Mouse (Mus musculus): ENCODE data around the gene Coch. TPM values are rescaled to one million over a fixed set of nuclear protein-coding genes. Genes with fewer than 3 reads are reported as not detected.

Gene Coch
- polyA plus RNA-seq, 1 experiment from 2014 or later: 11.9 TPM

Other genes with a start within 250 kb of the Coch start
- 38.4 and 42.3 TPM in 2 replicates for gene G2e3, start 245.3 kb upstream of the Coch start, polyA plus RNA-seq (2016; fragmentation: Nextera tagmentation; extraction: Ambion mirVana)
- 75.1 and 80.7 TPM in 2 replicates for gene Scfd1, start 215.8 kb upstream of the Coch start, polyA plus RNA-seq (2016; fragmentation: Nextera tagmentation; extraction: Ambion mirVana)
- 49.2 and 50.1 TPM in 2 replicates for gene Ap4s1, start 97.7 kb downstream of the Coch start, polyA plus RNA-seq (2016; fragmentation: Nextera tagmentation; extraction: Ambion mirVana)
- 57.8 and 63.1 TPM in 2 replicates for gene Strn3, start 98.6 kb downstream of the Coch start, polyA plus RNA-seq (2016; fragmentation: Nextera tagmentation; extraction: Ambion mirVana)
- 40.9 and 42.8 TPM in 2 replicates for gene Hectd1, start 236.2 kb downstream of the Coch start, polyA plus RNA-seq (2016; fragmentation: Nextera tagmentation; extraction: Ambion mirVana)